Mouse (Mus musculus) heart, embryonic 12.5 days (tissue): ENCODE data around the gene Psmc3. TPM values are rescaled to one million over a fixed set of nuclear protein-coding genes. Genes with fewer than 3 reads are reported as not detected.
"Not testable (repeated sequence)": the region's sequence is repeated elsewhere in the genome, so short reads cannot be mapped to it uniquely, and the experiment has no call there.

Experiments
- ATAC-seq: fragments of 200-750 bp; cut with Nextera tagmentation; 2 replicates; pipeline ENCODE4 v1.8.0; 2017; ENCODE audit warnings: moderate TSS enrichment, moderate library complexity; ENCODE audit not compliant: insufficient number of reproducible peaks, low FRiP score
- H3K27ac ChIP-seq: fragments of 300-500 bp; sonication (generic); 2 replicates; pipeline ENCODE4 v1.5.1; 2016; ENCODE audit warnings: mild to moderate bottlenecking, moderate library complexity; ENCODE audit not compliant: poor library complexity, severe bottlenecking
- H3K27me3 ChIP-seq: fragments of 300-500 bp; sonication (generic); replicated peaks from 2 replicates; pipeline ENCODE4 v1.6.1; 2016; ENCODE audit warnings: mild to moderate bottlenecking, moderate library complexity
- H3K36me3 ChIP-seq: fragments of 300-500 bp; sonication (generic); 2 replicates; pipeline ENCODE4 v1.6.1; 2016; ENCODE audit warnings: mild to moderate bottlenecking, moderate library complexity
- H3K4me1 ChIP-seq: fragments of 300-500 bp; sonication (generic); replicated peaks from 2 replicates; pipeline ENCODE4 v1.6.1; 2016; ENCODE audit warnings: mild to moderate bottlenecking
- H3K4me2 ChIP-seq: fragments of 300-500 bp; sonication (generic); 2 replicates; pipeline ENCODE4 v1.6.1; 2016; ENCODE audit warnings: mild to moderate bottlenecking, moderate library complexity
- H3K4me3 ChIP-seq: fragments of 300-500 bp; sonication (generic); 2 replicates; pipeline ENCODE4 v1.5.1; 2016; ENCODE audit warnings: mild to moderate bottlenecking
- H3K9ac ChIP-seq: fragments of 300-500 bp; sonication (generic); 2 replicates; pipeline ENCODE4 v1.6.1; 2016; ENCODE audit warnings: mild to moderate bottlenecking, moderate library complexity
- H3K9me3 ChIP-seq: fragments of 300-500 bp; sonication (generic); replicated peaks from 2 replicates; pipeline ENCODE4 v1.6.1; 2016; ENCODE audit warnings: mild to moderate bottlenecking, moderate library complexity
- WGBS: fragments of 180-500 bp; shearing (Covaris S2); methylation state at CpG from one replicate; pipeline ENCODE4 v1.1.7; 2016; 5-methylcytosine and 5-hydroxymethylcytosine counted together
- polyA plus RNA-seq: library from polyadenylated mRNA; unstranded; fragments of >200 nt; fragmentation: Nextera tagmentation; extraction: Ambion mirVana; gene quantifications from 2 replicates; pipeline ENCODE4 v1.2.1, GENCODE M21; 2016

Psmc3 gene
- polyA plus RNA-seq, 1 experiment from 2014 or later, result 252 TPM

- Histone ChIP-seq H3K4me2 (no peak overlapping the region), H3K27ac (no peak overlapping the region), H3K9ac (no peak overlapping the region), H3K9me3 (no peaks in the 10 kb centered on the region), H3K36me3 (no peaks in the 10 kb centered on the region), H3K4me3 (no peak overlapping the region), H3K27me3 (no peaks in the 10 kb centered on the region), H3K4me1 (peaks cover 17% of the 10 kb centered on the region)
- WGBS, result 59% methylated on average over 2 of the region's 2 CpGs
- no peak for ATAC-seq
These were observed 44.3 kb downstream of the Psmc3 start for GRCm38 (mm10) chr2:91098156-91098555.

DNA sequence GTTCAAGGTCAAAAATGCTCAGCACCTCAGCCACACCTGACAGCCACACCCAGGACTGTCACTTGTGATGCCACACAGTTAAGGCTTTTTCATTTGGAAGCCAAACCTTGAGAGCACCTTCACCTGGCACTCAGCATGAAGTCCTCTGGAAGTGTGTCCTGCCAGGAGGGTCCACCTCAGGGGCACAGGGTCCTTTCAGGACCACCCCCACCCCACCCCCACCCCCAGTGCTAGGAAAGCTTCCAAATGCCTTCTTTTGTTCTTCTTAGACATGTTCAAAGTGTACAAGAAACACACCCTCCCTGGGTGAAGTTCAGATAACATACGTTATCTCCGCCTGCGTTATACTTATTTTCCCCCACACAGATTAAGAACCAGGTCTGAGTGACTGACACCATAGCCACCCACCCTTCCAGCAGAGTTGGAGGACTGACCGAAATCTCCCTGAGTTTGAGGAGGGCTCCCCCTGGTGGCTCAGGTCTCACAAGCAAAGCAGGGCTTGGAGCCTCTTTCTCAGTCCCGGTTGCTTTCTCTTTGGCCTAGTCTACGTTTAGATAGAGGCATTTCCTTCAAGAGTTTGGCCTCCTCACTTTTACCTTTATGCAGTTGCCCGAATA is 47.4 kb downstream of the Psmc3 start:
- Histone ChIP-seq H3K36me3 (no peaks in the 10 kb centered on the region), H3K27ac (no peak overlapping the region), H3K4me1 (peaks cover 17% of the 10 kb centered on the region), H3K9me3 (no peaks in the 10 kb centered on the region), H3K4me3 (no peak overlapping the region), H3K4me2 (no peak overlapping the region), H3K27me3 (0 out of 2 replicates have a peak, but pooled peaks cover 4% of the 10 kb centered on the region), H3K9ac (0 out of 2 replicates have a peak overlapping the region, but pooled peaks have one; percentile 31)
- ATAC-seq, result peak; percentile 75
- 1% methylated on average over 7 of the region's 7 CpGs for WGBS

DNA sequence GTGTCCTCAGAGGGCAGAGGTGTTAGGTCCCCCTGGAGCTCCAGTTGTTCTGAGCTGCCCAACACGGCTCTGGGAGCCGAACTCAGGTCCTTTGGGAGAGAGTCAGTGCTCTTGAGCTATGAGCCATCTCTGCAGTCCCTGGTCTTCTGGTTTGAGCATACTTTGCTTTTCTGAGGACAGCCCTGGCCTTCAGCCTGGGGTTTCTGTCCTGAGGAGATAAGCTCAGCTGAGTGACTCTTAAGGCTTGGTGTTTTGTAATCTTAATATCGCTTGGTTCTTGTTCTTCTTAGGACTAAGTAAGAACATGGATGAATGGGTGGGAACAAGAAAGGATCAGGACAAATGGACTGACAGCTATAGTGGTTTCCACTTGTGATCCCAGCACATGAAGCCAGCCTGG is 54.3 kb downstream of the Psmc3 start:
- no peak for ATAC-seq
- Histone ChIP-seq H3K36me3 (no peaks in the 10 kb centered on the region), H3K9me3 (no peaks in the 10 kb centered on the region), H3K4me2 (no peak overlapping the region), H3K4me1 (peaks cover 12% of the 10 kb centered on the region), H3K9ac (no peak overlapping the region), H3K27ac (no peak overlapping the region), H3K27me3 (0 out of 2 replicates have a peak, but pooled peaks cover 4% of the 10 kb centered on the region), H3K4me3 (no peak overlapping the region)
- 71% methylated on average over 3 of the region's 3 CpGs for WGBS

DNA sequence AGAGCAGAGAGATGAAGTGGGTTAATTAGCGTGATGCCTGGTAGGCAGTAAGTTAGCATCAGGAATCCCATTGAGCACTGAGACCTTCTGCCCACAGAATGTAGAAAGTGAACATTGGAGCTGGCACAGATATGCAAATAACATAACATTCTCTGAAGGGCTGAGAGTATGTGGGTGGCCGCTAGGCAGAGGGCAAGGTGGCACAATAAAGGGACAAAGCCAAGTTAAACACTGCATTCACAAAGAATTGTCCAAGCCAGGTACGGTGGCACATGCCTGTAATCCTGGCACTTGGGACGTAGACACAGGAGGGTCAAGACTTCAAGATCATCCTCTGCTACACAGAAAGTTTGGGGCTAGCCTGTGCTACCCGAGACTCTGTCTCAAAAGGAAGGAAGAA is 55.4 kb downstream of the Psmc3 start:
- Histone ChIP-seq H3K4me1 (peaks cover 13% of the 10 kb centered on the region), H3K9ac (no peak overlapping the region), H3K4me2 (no peak overlapping the region), H3K27ac (no peak overlapping the region), H3K36me3 (no peaks in the 10 kb centered on the region), H3K9me3 (no peaks in the 10 kb centered on the region), H3K27me3 (no peaks in the 10 kb centered on the region), H3K4me3 (no peak overlapping the region)
- no peak for ATAC-seq
- 82% methylated on average over 5 of the region's 5 CpGs for WGBS

DNA sequence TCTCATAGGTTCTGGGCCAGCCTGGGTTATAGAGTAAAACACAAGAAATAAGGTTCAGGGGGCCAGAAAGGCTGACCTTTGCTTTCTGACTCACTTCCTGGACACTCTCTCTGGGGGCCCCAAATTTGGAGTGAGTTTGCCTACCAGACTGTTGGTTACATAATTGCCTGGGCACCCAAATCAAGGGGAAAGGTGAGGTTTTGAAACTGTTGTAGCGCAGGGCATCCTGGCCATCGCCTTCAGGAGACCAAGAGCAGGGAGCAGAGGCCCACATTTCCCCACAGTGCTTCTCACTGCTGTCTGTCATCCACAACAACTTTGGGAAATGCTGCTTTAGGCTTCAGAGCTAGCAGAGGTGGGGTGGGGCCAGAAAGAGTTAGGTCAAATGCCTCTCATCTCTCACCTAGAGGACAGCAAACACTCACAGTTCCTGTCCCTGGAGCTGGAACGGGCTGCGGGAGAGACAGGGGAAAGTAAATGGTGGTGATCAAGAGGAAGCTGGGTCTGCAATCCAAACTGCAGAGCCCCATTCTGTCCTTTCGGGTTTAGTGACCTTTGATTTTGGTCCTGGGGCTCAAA is 56.1 kb downstream of the Psmc3 start:
- Histone ChIP-seq H3K4me2 (no peak overlapping the region), H3K4me3 (no peak overlapping the region), H3K9me3 (no peaks in the 10 kb centered on the region), H3K36me3 (no peaks in the 10 kb centered on the region), H3K27me3 (no peaks in the 10 kb centered on the region), H3K27ac (no peak overlapping the region), H3K9ac (no peak overlapping the region), H3K4me1 (peaks cover 15% of the 10 kb centered on the region)
- no peak for ATAC-seq
- WGBS, result 83% methylated on average over 5 of the region's 5 CpGs

DNA sequence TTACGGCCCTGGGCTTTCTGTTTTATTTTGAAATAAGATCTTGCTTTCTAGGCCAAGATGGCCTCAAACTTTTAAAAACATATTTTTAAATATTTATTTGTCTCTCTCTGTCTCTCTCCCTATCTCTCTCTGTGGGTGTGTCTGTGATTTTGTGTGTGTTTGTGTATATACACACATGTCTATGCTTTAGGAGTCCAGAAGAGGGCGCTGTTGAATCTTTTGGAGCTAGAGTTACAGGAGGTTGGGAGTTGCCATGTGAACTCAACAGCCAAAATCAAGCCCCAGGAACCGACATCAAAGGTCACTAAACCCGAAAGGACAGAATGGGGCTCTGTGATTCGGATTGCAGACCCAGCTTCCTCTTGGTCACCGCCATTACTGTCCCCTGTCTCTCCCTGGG is 56.6 kb downstream of the Psmc3 start:
- no peaks in the 10 kb centered on the region for H3K27me3 ChIP-seq
- H3K36me3 ChIP-seq, result no peaks in the 10 kb centered on the region
- H3K4me1 ChIP-seq, result peaks cover 17% of the 10 kb centered on the region
- 76% methylated on average over 6 of the region's 6 CpGs for WGBS
- no peak overlapping the region for H3K4me3 ChIP-seq
- no peak for ATAC-seq
- H3K27ac ChIP-seq, result no peak overlapping the region
- H3K4me2 ChIP-seq, result no peak overlapping the region
- H3K9me3 ChIP-seq, result no peaks in the 10 kb centered on the region
- H3K9ac ChIP-seq, result no peak overlapping the region

GRCm38 (mm10) chr2:91111832-91112231 is 58.0 kb downstream of the Psmc3 start:
- H3K4me3 ChIP-seq, H3K9me3 ChIP-seq, H3K27me3 ChIP-seq, H3K4me2 ChIP-seq, H3K27ac ChIP-seq, ATAC-seq, H3K36me3 ChIP-seq, H3K9ac ChIP-seq: not testable (repeated sequence)
- peaks cover 29% of the 10 kb centered on the region for H3K4me1 ChIP-seq
- WGBS, result 91% methylated on average over 3 of the region's 3 CpGs

DNA sequence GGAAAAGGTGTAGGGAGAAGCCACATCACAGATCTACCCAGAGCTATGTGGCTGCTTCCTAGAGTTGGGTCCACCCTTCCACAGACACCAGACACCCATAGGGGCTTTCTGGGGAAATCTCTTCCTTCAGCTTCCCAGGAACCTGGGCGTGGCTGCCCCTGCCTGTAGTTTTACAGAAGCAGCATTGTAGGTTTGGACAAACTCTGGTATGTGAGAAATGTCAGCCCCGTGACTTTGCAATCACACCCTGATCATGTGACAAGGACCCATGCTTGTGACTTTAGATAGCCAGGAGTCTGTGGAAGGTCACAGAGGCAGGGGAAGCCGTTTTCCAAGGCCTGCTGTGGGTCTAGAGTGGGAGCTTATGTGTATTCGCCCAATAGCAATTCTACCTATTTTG is 58.7 kb downstream of the Psmc3 start:
- peaks cover 34% of the 10 kb centered on the region for H3K4me1 ChIP-seq
- ATAC-seq, result no peak
- 0 out of 2 replicates have a peak overlapping the region, but pooled peaks have one; percentile 4 for H3K9ac ChIP-seq
- H3K9me3 ChIP-seq, result no peaks in the 10 kb centered on the region
- H3K4me2 ChIP-seq, result peak overlapping the region; percentile 8; the same call in 1 of the 2 replicates
- WGBS, result 31% methylated on average over 4 of the region's 4 CpGs
- H3K27ac ChIP-seq, result no peak overlapping the region
- H3K4me3 ChIP-seq, result no peak overlapping the region
- no peaks in the 10 kb centered on the region for H3K27me3 ChIP-seq
- no peaks in the 10 kb centered on the region for H3K36me3 ChIP-seq

- ATAC-seq, result no peak
- H3K9ac ChIP-seq, result no peak overlapping the region
These were observed 59.5 kb downstream of the Psmc3 start for GRCm38 (mm10) chr2:91113334-91113733.

GRCm38 (mm10) chr2:91113852-91114251 is 60.0 kb downstream of the Psmc3 start:
- H3K4me1 ChIP-seq, result peaks cover 37% of the 10 kb centered on the region
- no peak overlapping the region for H3K27ac ChIP-seq
- no peak overlapping the region for H3K4me3 ChIP-seq
- no peaks in the 10 kb centered on the region for H3K9me3 ChIP-seq
- no peak overlapping the region for H3K4me2 ChIP-seq
- no peaks in the 10 kb centered on the region for H3K36me3 ChIP-seq
- H3K27me3 ChIP-seq, result no peaks in the 10 kb centered on the region
- H3K9ac ChIP-seq, result no peak overlapping the region
- WGBS, result 71% methylated on average over 6 of the region's 6 CpGs
- no peak for ATAC-seq

More at GRCm38 (mm10) chr2:91113334-91113733, 59.5 kb downstream of the Psmc3 start:
- Histone ChIP-seq H3K27ac (no peak overlapping the region), H3K4me3 (no peak overlapping the region), H3K27me3 (no peaks in the 10 kb centered on the region), H3K4me1 (peaks cover 37% of the 10 kb centered on the region), H3K4me2 (no peak overlapping the region), H3K36me3 (no peaks in the 10 kb centered on the region), H3K9me3 (no peaks in the 10 kb centered on the region)
- 69% methylated on average over 10 of the region's 10 CpGs for WGBS

DNA sequence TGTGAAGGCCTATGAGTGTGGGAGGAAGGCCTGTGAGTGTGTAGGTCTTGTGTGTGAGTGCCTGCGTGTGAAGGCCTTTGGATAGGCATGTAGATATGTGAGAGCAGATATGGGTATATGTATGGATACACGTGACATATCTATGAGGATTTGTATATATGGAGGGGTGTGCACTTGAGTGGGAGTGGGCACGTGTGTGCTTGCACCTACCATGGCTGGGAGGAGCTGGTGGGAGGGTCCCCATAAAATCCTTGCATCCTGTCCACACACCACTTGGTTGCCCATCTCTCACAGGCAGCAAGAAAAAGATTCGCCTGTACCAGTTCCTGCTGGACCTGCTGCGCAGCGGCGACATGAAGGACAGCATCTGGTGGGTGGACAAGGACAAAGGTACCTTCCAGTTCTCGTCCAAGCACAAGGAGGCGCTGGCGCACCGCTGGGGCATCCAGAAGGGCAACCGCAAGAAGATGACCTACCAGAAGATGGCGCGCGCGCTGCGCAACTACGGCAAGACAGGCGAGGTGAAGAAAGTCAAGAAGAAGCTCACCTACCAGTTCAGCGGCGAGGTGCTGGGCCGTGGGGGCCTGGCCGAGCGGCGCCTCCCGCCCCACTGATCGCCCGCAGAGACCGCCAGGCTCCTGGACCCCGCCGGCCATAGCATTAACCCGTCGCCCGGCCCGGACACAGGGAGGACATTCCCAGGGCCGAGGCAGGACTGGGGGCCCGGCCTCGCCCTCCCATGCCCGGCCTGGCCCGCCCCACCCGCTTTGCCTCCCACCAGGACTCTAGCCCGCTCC is 61.2 kb downstream of the Psmc3 start:
- Histone ChIP-seq H3K9ac (peak overlapping the region; percentile 70), H3K4me1 (peaks cover 37% of the 10 kb centered on the region), H3K36me3 (no peaks in the 10 kb centered on the region), H3K9me3 (no peaks in the 10 kb centered on the region), H3K27me3 (no peaks in the 10 kb centered on the region), H3K4me3 (peak overlapping the region; percentile 47), H3K27ac (no peak overlapping the region), H3K4me2 (peak overlapping the region; percentile 80)
- WGBS, result 8% methylated on average over 42 of the region's 42 CpGs
- ATAC-seq, result peak; percentile 41
